Mouse (Mus musculus) limb, embryonic 10.5 days (tissue): ENCODE results near the gene Taf6. TPM values are rescaled to one million over a fixed set of nuclear protein-coding genes. Genes with fewer than 3 reads are reported as not detected.

ENCODE experiments used
- DNase-seq: peaks from one replicate; pipeline ENCODE4 v3.0.0-alpha.2; 2017; ENCODE audit warnings: low spot score
- H3K27ac ChIP-seq: fragments of 300-500 bp; sonication (generic); 2 replicates; pipeline ENCODE4 v1.5.1; 2016; ENCODE audit warnings: mild to moderate bottlenecking
- H3K27me3 ChIP-seq: fragments of 300-500 bp; sonication (generic); 2 replicates; pipeline ENCODE4 v1.6.1; 2016; ENCODE audit warnings: low read depth, mild to moderate bottlenecking; ENCODE audit not compliant: poor library complexity, severe bottlenecking
- H3K36me3 ChIP-seq: fragments of 300-500 bp; sonication (generic); 2 replicates; pipeline ENCODE4 v1.6.1; 2016; ENCODE audit warnings: mild to moderate bottlenecking, moderate library complexity
- H3K4me1 ChIP-seq: fragments of 300-500 bp; sonication (generic); 2 replicates; pipeline ENCODE4 v1.6.1; 2016
- H3K4me3 ChIP-seq: fragments of 300-500 bp; sonication (generic); 2 replicates; pipeline ENCODE4 v1.5.1; 2016; ENCODE audit warnings: mild to moderate bottlenecking, moderate library complexity
- H3K9me3 ChIP-seq: fragments of 300-500 bp; sonication (generic); replicated peaks from 2 replicates; pipeline ENCODE4 v1.6.1; 2016; ENCODE audit warnings: mild to moderate bottlenecking
- WGBS: fragments of 180-500 bp; shearing (Covaris S2); methylation state at CpG from one replicate; pipeline ENCODE4 v1.1.7; 2016; 5-methylcytosine and 5-hydroxymethylcytosine counted together
- polyA plus RNA-seq: library from polyadenylated mRNA; unstranded; fragments of >200 nt; fragmentation: Nextera tagmentation; extraction: Ambion mirVana; gene quantifications from 2 replicates; pipeline ENCODE4 v1.2.1, GENCODE M21; 2016

The Taf6 gene
- polyA plus RNA-seq, 1 experiment from 2014 or later = 145 TPM

- WGBS = 89% methylated on average over 3 of the region's 3 CpGs
- no peak for DNase-seq
These were observed 14.8 kb upstream of the Taf6 start for GRCm38 (mm10) chr5:138202086-138202485.

DNA sequence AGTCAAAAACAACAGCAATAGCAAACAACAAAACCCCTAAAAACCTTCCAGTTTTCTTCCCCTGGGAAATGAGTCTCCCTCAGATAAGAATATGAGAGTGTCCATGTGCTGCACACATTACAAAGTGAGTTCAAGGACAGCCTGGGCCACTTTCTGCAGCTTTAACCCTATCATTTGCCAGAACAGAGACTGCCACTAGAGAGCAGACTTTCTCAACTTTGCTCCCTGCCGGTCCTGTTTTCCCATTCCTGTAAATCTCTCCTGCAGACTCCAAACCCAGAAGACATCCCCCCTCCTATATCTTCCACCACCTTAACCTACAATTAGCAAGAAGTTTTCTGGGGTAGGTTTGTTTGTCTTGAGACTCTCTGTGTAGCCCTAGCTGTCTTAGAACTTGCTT, 12.3 kb upstream of the Taf6 start:
- WGBS = 24% methylated on average over 1 of the region's 1 CpGs

More at GRCm38 (mm10) chr5:138202086-138202485, 14.8 kb upstream of the Taf6 start:
- H3K4me1 ChIP-seq = no peaks in the 10 kb centered on the region
- H3K27ac ChIP-seq = no peak overlapping the region
- peaks cover 2% of the 10 kb centered on the region; the same call in 1 of the 2 replicates for H3K9me3 ChIP-seq
- H3K4me3 ChIP-seq = no peak overlapping the region
- H3K27me3 ChIP-seq = no peaks in the 10 kb centered on the region
- no peaks in the 10 kb centered on the region for H3K36me3 ChIP-seq

DNA sequence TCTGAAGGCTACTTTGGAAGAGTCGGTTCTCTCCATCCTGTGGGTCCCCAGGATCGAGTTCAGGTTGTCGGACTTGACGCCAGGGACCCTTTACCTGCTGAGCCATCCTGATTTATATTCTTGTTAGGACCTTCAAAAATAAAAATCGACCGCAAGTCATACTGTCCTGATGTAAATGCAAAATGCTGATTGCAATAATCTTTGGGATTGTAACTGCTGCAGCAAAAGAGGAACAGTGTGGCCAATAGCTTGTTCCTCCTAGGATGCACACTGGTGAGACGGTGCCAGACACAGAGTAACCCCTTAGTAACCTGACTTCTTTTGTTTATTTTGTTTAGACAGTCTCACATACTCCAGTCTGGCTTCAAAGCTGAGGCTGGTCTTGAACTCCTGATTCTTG, 8.2 kb upstream of the Taf6 start:
- H3K27me3 ChIP-seq = no peaks in the 10 kb centered on the region
- peaks cover 32% of the 10 kb centered on the region for H3K36me3 ChIP-seq
- no peaks in the 10 kb centered on the region for H3K9me3 ChIP-seq
- peak overlapping the region; percentile 82 for H3K4me3 ChIP-seq
- peaks cover 13% of the 10 kb centered on the region for H3K4me1 ChIP-seq
- 90% methylated on average over 7 of the region's 7 CpGs for WGBS
- no peak overlapping the region for H3K27ac ChIP-seq
- DNase-seq = no peak

More for the DNA sequence above, 12.3 kb upstream of the Taf6 start:
- Histone ChIP-seq H3K9me3 (peaks cover under 1% of the 10 kb centered on the region; the same call in 1 of the 2 replicates), H3K27me3 (no peaks in the 10 kb centered on the region), H3K27ac (no peak overlapping the region), H3K36me3 (no peaks in the 10 kb centered on the region), H3K4me3 (no peak overlapping the region), H3K4me1 (peaks cover 9% of the 10 kb centered on the region)
- DNase-seq = no peak

DNA sequence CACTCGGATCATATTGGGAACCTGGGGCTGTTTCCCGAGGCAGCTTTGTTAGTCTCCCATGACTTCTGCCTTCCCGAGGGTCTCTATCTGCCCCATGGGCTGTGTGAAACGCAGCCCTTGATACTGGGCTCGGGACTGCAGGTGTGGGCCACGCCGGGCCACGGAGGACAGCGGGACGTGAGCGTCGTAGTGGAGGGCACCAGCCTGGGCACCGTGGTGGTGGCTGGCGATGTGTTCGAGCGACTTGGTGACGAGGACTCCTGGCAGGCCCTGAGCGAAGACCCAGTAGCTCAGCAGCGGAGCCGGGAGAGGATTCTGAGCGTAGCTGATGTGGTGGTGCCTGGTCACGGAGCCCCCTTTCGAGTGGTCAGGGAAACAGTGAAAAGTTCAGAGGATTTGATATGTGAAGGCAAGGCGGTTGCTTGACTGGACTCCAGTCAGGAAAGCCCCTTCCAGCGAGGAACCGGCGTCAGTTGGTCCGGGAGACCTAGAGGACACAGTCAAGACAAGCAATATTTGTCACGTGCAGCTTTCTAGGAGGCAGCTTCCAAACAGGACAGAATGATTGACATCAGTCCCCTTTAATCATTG, 7.6 kb upstream of the Taf6 start:
- peaks cover 39% of the 10 kb centered on the region for H3K36me3 ChIP-seq
- 5% methylated on average over 29 of the region's 29 CpGs for WGBS
- H3K27ac ChIP-seq = peak overlapping the region; percentile 94
- H3K4me1 ChIP-seq = peaks cover 13% of the 10 kb centered on the region
- H3K9me3 ChIP-seq = no peaks in the 10 kb centered on the region
- DNase-seq = peak; percentile 69
- H3K27me3 ChIP-seq = no peaks in the 10 kb centered on the region
- H3K4me3 ChIP-seq = peak overlapping the region; percentile 82

GRCm38 (mm10) chr5:138193771-138194727, 6.8 kb upstream of the Taf6 start, which contains the start of gene Mblac1:
Mblac1 (plus strand) TSS chr5:138194314.
- Histone ChIP-seq H3K9me3 (no peaks in the 10 kb centered on the region), H3K4me1 (peaks cover 13% of the 10 kb centered on the region), H3K4me3 (peak within 1 kb of the TSS; percentile 82), H3K27me3 (no peaks in the 10 kb centered on the region), H3K27ac (peak within 1 kb of the TSS; percentile 94), H3K36me3 (peaks cover 47% of the 10 kb centered on the region)
- peak; percentile 86 for DNase-seq
- 8% methylated on average over 54 of the region's 54 CpGs for WGBS

- peaks cover 58% of the 10 kb centered on the region for H3K36me3 ChIP-seq
- peak overlapping the region; percentile 93 for H3K27ac ChIP-seq
- H3K27me3 ChIP-seq = no peaks in the 10 kb centered on the region
- WGBS = 2% methylated on average over 10 of the region's 10 CpGs
- no peaks in the 10 kb centered on the region for H3K9me3 ChIP-seq
- peaks cover 11% of the 10 kb centered on the region for H3K4me1 ChIP-seq
- peak overlapping the region; percentile 69 for H3K4me3 ChIP-seq
- peak; percentile 43 for DNase-seq
These were observed 533 bp upstream of the Taf6 start for GRCm38 (mm10) chr5:138187661-138188306.

GRCm38 (mm10) chr5:138173217-138173616, 14.0 kb downstream of the Taf6 start:
- Histone ChIP-seq H3K36me3 (peaks cover 73% of the 10 kb centered on the region), H3K27ac (no peak overlapping the region), H3K9me3 (no peaks in the 10 kb centered on the region), H3K27me3 (no peaks in the 10 kb centered on the region), H3K4me3 (peak overlapping the region; percentile 84), H3K4me1 (peaks cover 15% of the 10 kb centered on the region)
- 82% methylated on average over 3 of the region's 3 CpGs for WGBS
- no peak for DNase-seq

DNA sequence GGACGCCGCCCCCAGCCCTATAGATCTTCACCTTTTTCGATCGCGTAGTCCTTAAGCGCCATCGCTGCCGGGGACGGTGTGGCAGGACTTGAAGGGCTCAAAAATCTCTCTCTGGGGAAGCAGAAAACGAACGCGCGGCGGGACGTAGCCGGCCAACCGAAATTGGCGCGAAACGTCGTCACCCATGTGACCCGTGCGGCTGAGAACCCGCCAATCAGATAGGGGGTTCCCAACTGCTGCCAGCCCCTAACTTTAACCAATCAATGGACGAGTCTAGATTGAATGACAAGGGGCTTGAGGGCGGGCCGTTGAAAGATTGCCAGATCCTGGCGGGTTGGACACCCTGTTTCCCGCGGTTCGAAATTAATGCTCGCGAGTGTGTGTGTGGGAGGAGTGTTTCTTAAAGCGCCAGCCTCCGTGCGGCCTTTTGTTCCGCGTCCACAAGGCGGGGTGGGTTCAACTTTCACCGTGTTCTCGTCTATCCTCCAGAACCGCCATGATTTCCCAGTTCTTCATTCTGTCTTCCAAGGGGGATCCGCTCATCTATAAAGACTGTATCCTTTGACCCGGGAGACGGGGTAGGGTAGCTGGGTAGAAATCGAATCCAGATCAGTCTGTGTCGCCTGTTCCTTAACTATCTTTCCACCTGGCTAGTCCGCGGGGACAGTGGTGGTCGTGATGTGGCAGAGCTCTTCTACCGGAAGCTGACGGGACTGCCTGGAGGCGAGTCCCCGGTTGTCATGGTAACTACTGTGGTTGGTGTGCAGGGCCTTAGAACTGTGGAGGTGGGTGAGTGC, 15.4 kb downstream of the Taf6 start, which contains the start of the genes Ap4m1 and Mcm7:
TSS of gene Ap4m1 (plus strand) at position 308 of the 797 bp plus-strand sequence.
TSS of gene Mcm7 (minus strand) at position 728 of the 797 bp plus-strand sequence.
- Histone ChIP-seq H3K27ac (peak within 1 kb of the TSS; percentile 96), H3K36me3 (peaks cover 73% of the 10 kb centered on the region), H3K4me1 (peaks cover 15% of the 10 kb centered on the region), H3K27me3 (no peaks in the 10 kb centered on the region), H3K9me3 (no peaks in the 10 kb centered on the region), H3K4me3 (peak within 1 kb of the TSS; percentile 84)
- WGBS = under 1% methylated on average over 54 of the region's 54 CpGs
- DNase-seq = peak; percentile 89

GRCm38 (mm10) chr5:138170936-138171561, 16.2 kb downstream of the Taf6 start:
- Histone ChIP-seq H3K27me3 (no peaks in the 10 kb centered on the region), H3K4me1 (peaks cover 15% of the 10 kb centered on the region), H3K27ac (peak overlapping the region; percentile 96), H3K9me3 (no peaks in the 10 kb centered on the region), H3K4me3 (peak overlapping the region; percentile 84), H3K36me3 (peaks cover 74% of the 10 kb centered on the region)
- DNase-seq = peak; percentile 98
- WGBS = under 1% methylated on average over 47 of the region's 47 CpGs

- peaks cover 84% of the 10 kb centered on the region for H3K36me3 ChIP-seq
- no peak overlapping the region for H3K27ac ChIP-seq
- no peak for DNase-seq
- 79% methylated on average over 8 of the region's 8 CpGs for WGBS
- H3K4me1 ChIP-seq = peaks cover 25% of the 10 kb centered on the region
- no peaks in the 10 kb centered on the region for H3K27me3 ChIP-seq
- H3K9me3 ChIP-seq = no peaks in the 10 kb centered on the region
- H3K4me3 ChIP-seq = no peak overlapping the region
These were observed 21.7 kb downstream of the Taf6 start for GRCm38 (mm10) chr5:138165594-138165993.

DNA sequence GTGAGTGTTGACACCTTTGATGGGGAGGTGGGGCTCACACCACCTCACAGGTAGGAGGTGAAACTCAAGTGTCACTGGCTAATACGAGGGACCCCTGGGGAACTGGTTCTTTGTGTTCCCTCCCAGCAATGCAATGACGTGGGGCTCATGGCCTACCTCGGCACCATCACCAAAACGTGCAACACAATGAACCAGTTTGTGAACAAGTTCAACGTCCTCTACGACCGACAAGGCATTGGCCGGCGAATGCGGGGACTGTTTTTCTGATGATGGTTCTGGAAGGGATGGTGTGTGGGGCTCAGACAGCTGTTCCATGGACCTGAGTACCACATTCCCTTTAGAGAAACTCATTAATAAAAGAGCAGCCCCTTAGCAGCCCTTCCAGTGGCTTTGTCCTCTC, 23.6 kb downstream of the Taf6 start:
- no peaks in the 10 kb centered on the region for H3K27me3 ChIP-seq
- no peak for DNase-seq
- no peak overlapping the region for H3K27ac ChIP-seq
- H3K9me3 ChIP-seq = no peaks in the 10 kb centered on the region
- H3K36me3 ChIP-seq = peaks cover 69% of the 10 kb centered on the region
- H3K4me3 ChIP-seq = no peak overlapping the region
- 76% methylated on average over 10 of the region's 10 CpGs for WGBS
- H3K4me1 ChIP-seq = peaks cover 22% of the 10 kb centered on the region
